Mouse (Mus musculus) heart, embryonic 11.5 days (tissue): ENCODE measurements at regions not wholly inside any gene's neighbourhood (a gene's known extent, or its start where the extent isn't known, plus 50 kb on each side); places are given as distances from the start of the nearest gene placed in this dataset.

ENCODE experiments used
- ATAC-seq: fragments of 200-750 bp; cut with Nextera tagmentation; replicated peaks from 2 replicates; pipeline ENCODE4 v1.8.0; 2017; ENCODE audit warnings: moderate library complexity; ENCODE audit not compliant: insufficient number of reproducible peaks, low FRiP score, low TSS enrichment
- H3K27ac ChIP-seq: fragments of 300-500 bp; sonication (generic); 2 replicates; pipeline ENCODE4 v1.5.1; 2014; ENCODE audit warnings: mild to moderate bottlenecking, low read depth, low read length
- H3K27me3 ChIP-seq: fragments of 300-500 bp; sonication (generic); 2 replicates; pipeline ENCODE4 v1.6.1; 2014; ENCODE audit warnings: mild to moderate bottlenecking, low read length, mixed read lengths; ENCODE audit not compliant: control insufficient read depth, insufficient read depth
- H3K36me3 ChIP-seq: fragments of 300-500 bp; sonication (generic); 2 replicates; pipeline ENCODE4 v1.6.1; 2014; ENCODE audit warnings: mild to moderate bottlenecking, low read length, moderate library complexity, mixed read lengths; ENCODE audit not compliant: control insufficient read depth, insufficient read depth
- H3K4me1 ChIP-seq: fragments of 300-500 bp; sonication (generic); 2 replicates; pipeline ENCODE4 v1.6.1; 2014; ENCODE audit warnings: low read length; ENCODE audit not compliant: control insufficient read depth, insufficient read depth
- H3K4me2 ChIP-seq: fragments of 300-500 bp; sonication (generic); 2 replicates; pipeline ENCODE4 v1.6.1; 2014; ENCODE audit warnings: mild to moderate bottlenecking, moderate library complexity
- H3K4me3 ChIP-seq: fragments of 300-500 bp; sonication (generic); 2 replicates; pipeline ENCODE4 v1.5.1; 2014; ENCODE audit warnings: low read depth, low read length
- H3K9ac ChIP-seq: fragments of 300-500 bp; sonication (generic); 2 replicates; pipeline ENCODE4 v1.6.1; 2014; ENCODE audit warnings: mild to moderate bottlenecking, low read depth, low read length, moderate library complexity
- H3K9me3 ChIP-seq: fragments of 300-500 bp; sonication (generic); replicated peaks from 2 replicates; pipeline ENCODE4 v1.6.1; 2016; ENCODE audit warnings: low read length; ENCODE audit not compliant: control insufficient read depth
- WGBS: fragments of 180-500 bp; shearing (Covaris S2); extraction: QIAGEN DNeasy Blood & Tissue Kit; methylation state at CpG from one replicate; pipeline ENCODE4 v1.1.7; 2014; ENCODE audit not compliant: insufficient replicate concordance; 5-methylcytosine and 5-hydroxymethylcytosine counted together

GRCm38 (mm10) chr7:87147703-87148102 lies 98.2 kb upstream of the Nox4 start:
- Histone ChIP-seq H3K4me2 (no peak overlapping the region), H3K4me1 (no peaks in the 10 kb centered on the region), H3K27ac (no peak overlapping the region), H3K9me3 (no peaks in the 10 kb centered on the region), H3K4me3 (no peak overlapping the region), H3K9ac (no peak overlapping the region), H3K27me3 (no peaks in the 10 kb centered on the region), H3K36me3 (no peaks in the 10 kb centered on the region)
- ATAC-seq, result no peak
- 54% methylated on average over 3 of the region's 3 CpGs for WGBS

GRCm38 (mm10) chr7:87148681-87149080 lies 97.2 kb upstream of the Nox4 start:
- Histone ChIP-seq H3K36me3 (no peaks in the 10 kb centered on the region), H3K9me3 (no peaks in the 10 kb centered on the region), H3K4me2 (no peak overlapping the region), H3K9ac (no peak overlapping the region), H3K27ac (no peak overlapping the region), H3K4me1 (no peaks in the 10 kb centered on the region), H3K27me3 (no peaks in the 10 kb centered on the region), H3K4me3 (no peak overlapping the region)
- ATAC-seq, result no peak
- 59% methylated on average over 1 of the region's 1 CpGs for WGBS

GRCm38 (mm10) chr7:87150991-87151390 lies 94.9 kb upstream of the Nox4 start:
- no peak for ATAC-seq
- no peaks in the 10 kb centered on the region for H3K36me3 ChIP-seq
- H3K9ac ChIP-seq, result no peak overlapping the region
- H3K4me1 ChIP-seq, result no peaks in the 10 kb centered on the region
- no peak overlapping the region for H3K4me2 ChIP-seq
- H3K9me3 ChIP-seq, result no peaks in the 10 kb centered on the region
- no peak overlapping the region for H3K27ac ChIP-seq
- H3K27me3 ChIP-seq, result no peaks in the 10 kb centered on the region
- H3K4me3 ChIP-seq, result no peak overlapping the region

GRCm38 (mm10) chr7:87186443-87187153 lies 59.3 kb upstream of the Nox4 start:
- WGBS, result 84% methylated on average over 2 of the region's 2 CpGs
- Histone ChIP-seq H3K27ac (no peak overlapping the region), H3K4me1 (no peaks in the 10 kb centered on the region), H3K9ac (no peak overlapping the region), H3K36me3 (no peaks in the 10 kb centered on the region), H3K9me3 (no peaks in the 10 kb centered on the region), H3K4me3 (no peak overlapping the region), H3K4me2 (no peak overlapping the region), H3K27me3 (no peaks in the 10 kb centered on the region)
- ATAC-seq, result no peak

- 35% methylated on average over 1 of the region's 1 CpGs for WGBS
- H3K27me3 ChIP-seq, result no peaks in the 10 kb centered on the region
- H3K4me2 ChIP-seq, result no peak overlapping the region
- H3K4me1 ChIP-seq, result no peaks in the 10 kb centered on the region
- ATAC-seq, result no peak
- H3K9me3 ChIP-seq, result no peaks in the 10 kb centered on the region
- no peak overlapping the region for H3K27ac ChIP-seq
- no peak overlapping the region for H3K4me3 ChIP-seq
- H3K36me3 ChIP-seq, result no peaks in the 10 kb centered on the region
- H3K9ac ChIP-seq, result no peak overlapping the region
These were observed 50.2 kb upstream of the Nox4 start for GRCm38 (mm10) chr7:87195647-87196046.
